Mouse (Mus musculus) heart, postnatal 0 days (tissue): ENCODE measurements around the gene Sptlc2.

Experiments
- CTCF ChIP-seq: IDR thresholded peaks from 2 replicates; pipeline ENCODE4 v1.5.1; 2016; ENCODE audit warnings: antibody characterized with exemption, control low read depth, low read depth
- EP300 ChIP-seq: IDR thresholded peaks from 2 replicates; pipeline ENCODE4 v1.6.1; 2016; ENCODE audit warnings: antibody characterized with exemption, low read depth

GRCm38 (mm10) chr12:87394316-87394715, 6.2 kb upstream of the Sptlc2 start:
- TF ChIP-seq CTCF, result no peak
- TF ChIP-seq EP300, result no peak
